Mouse (Mus musculus) hindbrain, embryonic 16.5 days (tissue): ENCODE results near the gene Hbq1b. TPM values are rescaled to one million over a fixed set of nuclear protein-coding genes. Genes with fewer than 3 reads are reported as not detected.

Experiments
- ATAC-seq: fragments of 200-750 bp; cut with Nextera tagmentation; 2 replicates; pipeline ENCODE4 v1.8.0; 2017; ENCODE audit warnings: moderate TSS enrichment, moderate library complexity
- H3K27ac ChIP-seq: fragments of 300-500 bp; sonication (generic); 2 replicates; pipeline ENCODE4 v1.5.1; 2014; ENCODE audit warnings: low read depth, mild to moderate bottlenecking, control low read depth, low read length, moderate library complexity
- H3K27me3 ChIP-seq: fragments of 300-500 bp; sonication (generic); replicated peaks from 2 replicates; pipeline ENCODE4 v1.6.1; 2014; ENCODE audit warnings: low read length; ENCODE audit not compliant: control insufficient read depth, insufficient read depth
- H3K36me3 ChIP-seq: fragments of 300-500 bp; sonication (generic); 2 replicates; pipeline ENCODE4 v1.6.1; 2014; ENCODE audit warnings: mild to moderate bottlenecking, low read length, moderate library complexity, mixed read lengths; ENCODE audit not compliant: control insufficient read depth, insufficient read depth
- H3K4me1 ChIP-seq: fragments of 300-500 bp; sonication (generic); 2 replicates; pipeline ENCODE4 v1.6.1; 2014; ENCODE audit warnings: low read depth, low read length; ENCODE audit not compliant: control insufficient read depth, insufficient read depth
- H3K4me2 ChIP-seq: fragments of 300-500 bp; sonication (generic); 2 replicates; pipeline ENCODE4 v1.6.1; 2014; ENCODE audit warnings: mild to moderate bottlenecking, low read length, control low read depth, moderate library complexity
- H3K4me3 ChIP-seq: fragments of 300-500 bp; sonication (generic); 2 replicates; pipeline ENCODE4 v1.5.1; 2014; ENCODE audit warnings: mild to moderate bottlenecking, low read length, control low read depth, moderate library complexity
- H3K9ac ChIP-seq: fragments of 300-500 bp; sonication (generic); 2 replicates; pipeline ENCODE4 v1.6.1; 2014; ENCODE audit warnings: low read depth, mild to moderate bottlenecking, control low read depth, low read length, moderate library complexity
- H3K9me3 ChIP-seq: fragments of 300-500 bp; sonication (generic); 2 replicates; pipeline ENCODE4 v1.6.1; 2014; ENCODE audit warnings: mild to moderate bottlenecking, low read length, moderate library complexity; ENCODE audit not compliant: control insufficient read depth
- WGBS: fragments of 180-500 bp; shearing (Covaris S2); extraction: QIAGEN DNeasy Blood & Tissue Kit; methylation state at CpG from one replicate; pipeline ENCODE4 v1.1.7; 2014; 5-methylcytosine and 5-hydroxymethylcytosine counted together
- polyA plus RNA-seq: library from polyadenylated mRNA; unstranded; fragments of >200 nt; fragmentation: Nextera tagmentation; extraction: Ambion mirVana; gene quantifications from 2 replicates; pipeline ENCODE4 v1.2.1, GENCODE M21; 2015

Hbq1b gene
- polyA plus RNA-seq, 1 experiment from 2014 or later = 0.61 TPM

- Histone ChIP-seq H3K4me2 (no peak overlapping the region), H3K9me3 (no peaks in the 10 kb centered on the region), H3K4me3 (no peak overlapping the region), H3K27me3 (no peaks in the 10 kb centered on the region), H3K4me1 (no peaks in the 10 kb centered on the region), H3K36me3 (peaks cover 20% of the 10 kb centered on the region), H3K27ac (no peak overlapping the region), H3K9ac (no peak overlapping the region)
- ATAC-seq = no peak
These were observed 39.7 kb upstream of the Hbq1b start for GRCm38 (mm10) chr11:32247068-32247467.

- 89% methylated on average over 3 of the region's 3 CpGs for WGBS
- ATAC-seq = no peak
- no peak overlapping the region for H3K9ac ChIP-seq
- H3K27me3 ChIP-seq = no peaks in the 10 kb centered on the region
- H3K4me1 ChIP-seq = no peaks in the 10 kb centered on the region
- peaks cover 20% of the 10 kb centered on the region for H3K36me3 ChIP-seq
- no peak overlapping the region for H3K27ac ChIP-seq
- H3K4me3 ChIP-seq = no peak overlapping the region
- H3K9me3 ChIP-seq = no peaks in the 10 kb centered on the region
- H3K4me2 ChIP-seq = no peak overlapping the region
These were observed 38.4 kb upstream of the Hbq1b start for GRCm38 (mm10) chr11:32248350-32248749.

GRCm38 (mm10) chr11:32250880-32251763 is 35.6 kb upstream of the Hbq1b start:
- Histone ChIP-seq H3K4me1 (no peaks in the 10 kb centered on the region), H3K9me3 (no peaks in the 10 kb centered on the region), H3K9ac (no peak overlapping the region), H3K27me3 (no peaks in the 10 kb centered on the region), H3K36me3 (peaks cover 20% of the 10 kb centered on the region), H3K27ac (no peak overlapping the region), H3K4me3 (no peak overlapping the region), H3K4me2 (no peak overlapping the region)
- no peak for ATAC-seq
- 91% methylated on average over 8 of the region's 8 CpGs for whole genome bisulfite sequencing

DNA sequence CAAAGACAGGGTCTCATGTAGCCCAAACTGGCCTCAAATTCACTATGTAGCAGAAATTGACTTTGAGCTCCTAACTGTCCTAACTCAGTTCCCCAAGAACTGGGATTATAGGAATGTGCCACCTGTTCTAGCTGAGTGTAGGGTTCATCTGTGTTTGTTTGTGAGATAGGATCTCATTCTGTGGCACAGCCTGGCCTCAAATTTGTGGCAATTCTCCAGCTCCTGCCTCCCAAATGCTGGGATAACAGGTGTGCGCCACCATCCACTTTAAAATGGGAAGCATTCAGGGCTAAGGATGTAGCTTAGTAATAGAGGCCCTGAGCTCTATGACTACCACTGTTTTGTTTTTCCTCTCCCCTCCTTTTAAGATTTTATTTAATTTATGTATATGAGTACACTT is 33.6 kb upstream of the Hbq1b start:
- Histone ChIP-seq H3K9me3 (no peaks in the 10 kb centered on the region), H3K36me3 (peaks cover 11% of the 10 kb centered on the region), H3K27me3 (no peaks in the 10 kb centered on the region), H3K27ac (no peak overlapping the region), H3K9ac (no peak overlapping the region), H3K4me3 (no peak overlapping the region), H3K4me2 (no peak overlapping the region), H3K4me1 (no peaks in the 10 kb centered on the region)
- no peak for ATAC-seq
- WGBS = 100% methylated on average over 1 of the region's 1 CpGs

- H3K4me3 ChIP-seq = no peak overlapping the region
- no peak for ATAC-seq
- H3K9ac ChIP-seq = no peak overlapping the region
- no peaks in the 10 kb centered on the region for H3K27me3 ChIP-seq
- 100% methylated on average over 1 of the region's 1 CpGs for WGBS
- H3K4me2 ChIP-seq = no peak overlapping the region
- H3K27ac ChIP-seq = no peak overlapping the region
- no peaks in the 10 kb centered on the region for H3K4me1 ChIP-seq
- H3K36me3 ChIP-seq = 0 out of 2 replicates have a peak, but pooled peaks cover 4% of the 10 kb centered on the region
- no peaks in the 10 kb centered on the region for H3K9me3 ChIP-seq
These were observed 30.6 kb upstream of the Hbq1b start for GRCm38 (mm10) chr11:32256146-32256545.

GRCm38 (mm10) chr11:32256566-32256965 is 30.2 kb upstream of the Hbq1b start:
- no peaks in the 10 kb centered on the region for H3K27me3 ChIP-seq
- H3K4me2 ChIP-seq = no peak overlapping the region
- H3K4me1 ChIP-seq = no peaks in the 10 kb centered on the region
- H3K27ac ChIP-seq = no peak overlapping the region
- no peak overlapping the region for H3K4me3 ChIP-seq
- H3K9ac ChIP-seq = no peak overlapping the region
- no peaks in the 10 kb centered on the region for H3K9me3 ChIP-seq
- no peak for ATAC-seq
- H3K36me3 ChIP-seq = 0 out of 2 replicates have a peak, but pooled peaks cover 4% of the 10 kb centered on the region
- 91% methylated on average over 3 of the region's 3 CpGs for WGBS

- H3K9me3 ChIP-seq = no peaks in the 10 kb centered on the region
- no peaks in the 10 kb centered on the region for H3K36me3 ChIP-seq
- no peak overlapping the region for H3K4me2 ChIP-seq
- H3K27ac ChIP-seq = no peak overlapping the region
- no peak overlapping the region for H3K9ac ChIP-seq
- no peak overlapping the region for H3K4me3 ChIP-seq
- ATAC-seq = no peak
- peaks cover 6% of the 10 kb centered on the region for H3K4me1 ChIP-seq
- H3K27me3 ChIP-seq = no peaks in the 10 kb centered on the region
- 82% methylated on average over 10 of the region's 10 CpGs for WGBS
These were observed 23.9 kb upstream of the Hbq1b start for GRCm38 (mm10) chr11:32262674-32263415.

DNA sequence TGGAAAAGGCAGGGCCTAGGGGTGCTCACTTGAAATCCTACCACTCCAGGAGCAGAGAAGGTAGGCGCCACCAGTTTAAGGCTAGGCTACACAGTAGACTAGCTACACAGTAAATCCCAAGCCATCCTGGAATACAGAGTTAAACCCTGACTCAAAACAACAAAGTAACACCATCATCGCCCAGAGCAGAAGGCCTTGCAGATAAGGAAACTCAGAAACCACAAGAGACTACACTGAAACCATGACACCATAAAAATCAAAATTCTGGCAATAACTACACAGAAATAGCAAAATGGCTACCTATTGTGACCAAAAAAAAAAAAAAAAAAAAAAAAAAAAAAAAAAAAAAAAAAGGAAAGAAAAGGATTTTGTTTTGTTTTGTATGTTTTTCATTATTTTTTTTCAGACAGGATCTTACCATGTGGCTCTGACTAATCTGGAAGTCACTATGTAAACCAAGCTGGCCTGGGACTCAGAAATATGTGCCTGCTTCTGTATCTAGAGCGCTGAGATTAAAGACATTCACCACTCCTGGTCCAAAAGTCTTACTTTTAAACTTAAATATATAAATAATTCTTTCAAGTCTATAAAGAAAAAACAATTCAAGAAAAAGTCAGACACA is 21.5 kb upstream of the Hbq1b start:
- Histone ChIP-seq H3K9me3 (no peaks in the 10 kb centered on the region), H3K36me3 (no peaks in the 10 kb centered on the region), H3K27me3 (no peaks in the 10 kb centered on the region), H3K4me3 (no peak overlapping the region), H3K4me1 (peaks cover 10% of the 10 kb centered on the region), H3K9ac (no peak overlapping the region), H3K27ac (no peak overlapping the region), H3K4me2 (no peak overlapping the region)
- 95% methylated on average over 3 of the region's 3 CpGs for WGBS
- no peak for ATAC-seq

DNA sequence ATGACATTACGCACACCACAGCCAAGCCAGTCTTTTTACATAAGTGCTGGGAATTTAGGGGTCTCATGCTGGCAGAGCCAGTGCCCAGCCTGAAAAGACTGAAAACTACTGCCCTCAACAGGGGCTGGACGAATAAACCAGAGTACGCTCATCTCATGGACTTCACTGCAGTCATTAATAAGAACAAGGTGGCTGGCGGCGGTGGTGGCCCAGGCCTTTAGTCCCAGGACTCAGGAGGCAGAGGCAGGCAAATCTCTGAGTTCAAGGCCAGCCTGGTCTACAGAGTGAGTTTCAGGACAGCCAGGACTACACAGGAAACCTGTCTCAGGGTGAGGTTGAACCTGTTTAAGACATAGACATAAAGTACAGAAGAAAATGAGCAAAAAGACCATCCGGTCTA is 20.6 kb upstream of the Hbq1b start:
- Histone ChIP-seq H3K36me3 (no peaks in the 10 kb centered on the region), H3K4me1 (peaks cover 10% of the 10 kb centered on the region), H3K27me3 (no peaks in the 10 kb centered on the region), H3K4me2 (no peak overlapping the region; the same call in 1 of the 2 replicates), H3K27ac (no peak overlapping the region), H3K4me3 (no peak overlapping the region), H3K9ac (no peak overlapping the region), H3K9me3 (no peaks in the 10 kb centered on the region)
- 92% methylated on average over 6 of the region's 6 CpGs for WGBS
- no peak for ATAC-seq
